Mouse (Mus musculus) hindbrain, embryonic 16.5 days (tissue): ENCODE data around the gene Sh2d1b1. TPM values are rescaled to one million over a fixed set of nuclear protein-coding genes. Genes with fewer than 3 reads are reported as not detected.

Experiments
- polyA plus RNA-seq: library from polyadenylated mRNA; unstranded; fragments of >200 nt; fragmentation: Nextera tagmentation; extraction: Ambion mirVana; gene quantifications from 2 replicates; pipeline ENCODE4 v1.2.1, GENCODE M21; 2015

Gene Sh2d1b1
- polyA plus RNA-seq, 1 experiment from 2014 or later = not detected

Other genes with a start within 250 kb of the Sh2d1b1 start
- gene Ddr2, start 166.6 kb upstream of the Sh2d1b1 start, polyA plus RNA-seq = 7.7 and 10.1 TPM in 2 replicates
- gene Uap1, start 102.4 kb upstream of the Sh2d1b1 start, polyA plus RNA-seq = 65.0 and 65.4 TPM in 2 replicates
- gene Uhmk1, start 61.9 kb upstream of the Sh2d1b1 start, polyA plus RNA-seq = 8.1 and 10.4 TPM in 2 replicates
- gene Sh2d1b2, start 44.6 kb upstream of the Sh2d1b1 start, polyA plus RNA-seq = 0.15 TPM in 1 of 2 replicates, not detected in the other
- 1.4 and 1.6 TPM in 2 replicates for gene Gm7694, start 29.0 kb downstream of the Sh2d1b1 start, polyA plus RNA-seq
- 0.63 and 0.85 TPM in 2 replicates for gene Spata46, start 31.5 kb downstream of the Sh2d1b1 start, polyA plus RNA-seq